Mouse (Mus musculus): ENCODE results near the gene Zfp180.

GRCm38 (mm10) chr7:24116655-24117054 is 34.9 kb downstream of the Zfp180 start:
- TF ChIP-seq TBP (conservative IDR thresholded peaks at IDR 0.05; ENCODE audit: low read depth, low read length) (no peak), EP300 (IDR thresholded peaks at IDR 0.05; ENCODE audit: low read length) (no peak), TCF12 (IDR thresholded peaks at IDR 0.05; ENCODE audit: low read depth, low read length) (no peak), KAT2A (IDR thresholded peaks at IDR 0.05; ENCODE audit: insufficient replicate concordance, low read length) (no peak), POLR2A (IDR thresholded peaks at IDR 0.05; ENCODE audit: low read depth, low read length) (no peak), MAFK (IDR thresholded peaks at IDR 0.05; ENCODE audit: insufficient replicate concordance, low read length) (no peak), CTCF (conservative IDR thresholded peaks at IDR 0.05 in 1 of 2, IDR thresholded peaks at IDR 0.05 in 1 of 2; ENCODE audit: low read depth in 2 of 2, low read length in 2 of 2) (no peak), ELF1 (IDR thresholded peaks at IDR 0.05; ENCODE audit: low read depth, low read length) (no peak), POLR2AphosphoS2 (IDR thresholded peaks at IDR 0.05; ENCODE audit: low read depth, low read length) (no peak)
